Mouse (Mus musculus): Measurements from ENCODE around the gene Gm10112. TPM values are rescaled to one million over a fixed set of nuclear protein-coding genes. Genes with fewer than 3 reads are reported as not detected.

The Gm10112 gene
- not detected in 2 replicates for polyA plus RNA-seq (2015; fragmentation: Nextera tagmentation; extraction: Ambion mirVana)

DNA sequence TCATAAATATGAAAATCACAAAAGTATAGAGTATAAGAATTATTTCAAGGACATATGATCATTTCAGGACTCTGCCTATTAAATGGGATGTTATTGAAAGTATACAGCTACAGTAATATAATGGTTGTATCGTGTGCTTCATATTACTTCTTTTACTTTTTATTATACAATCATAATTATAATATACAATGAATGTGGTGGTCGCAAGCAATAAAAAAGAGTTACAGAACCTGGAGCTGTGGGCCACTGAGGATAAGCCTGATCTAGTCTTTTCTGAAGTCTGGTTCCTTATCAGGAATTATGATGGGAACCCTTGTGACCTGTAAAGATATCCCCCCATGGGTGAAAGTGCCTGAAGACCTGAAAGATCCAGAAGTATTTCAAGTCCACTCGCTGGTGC is at the start of gene Gm10112:
Gene Gm10112 (plus strand): TSS at position 301 of the 400 bp plus-strand sequence.
- Histone ChIP-seq H3K36me3 (ENCODE audit: control insufficient read depth, insufficient read depth) (no peaks in the 10 kb centered on the region), H3K9ac (ENCODE audit: low read depth, low read length) (no peak within 1 kb of the TSS), H3K27me3 (replicated peaks; ENCODE audit: control insufficient read depth, insufficient read depth, low read length) (no peaks in the 10 kb centered on the region), H3K4me2 (replicated peaks; ENCODE audit: low read depth) (no peak within 1 kb of the TSS), H3K4me1 (replicated peaks; ENCODE audit: control insufficient read depth, insufficient read depth, low read length) (no peaks in the 10 kb centered on the region), H3K9me3 (ENCODE audit: control insufficient read depth) (no peaks in the 10 kb centered on the region), H3K27ac (ENCODE audit: low read depth, low read length) (no peak within 1 kb of the TSS), H3K4me3 (ENCODE audit: low read depth, low read length) (no peak within 1 kb of the TSS)
- no peak for TF ChIP-seq CTCF (IDR thresholded peaks at IDR 0.05; ENCODE audit: low read depth)
- WGBS = 80% methylated on average over 3 of the region's 3 CpGs
- ATAC-seq = no peak

DNA sequence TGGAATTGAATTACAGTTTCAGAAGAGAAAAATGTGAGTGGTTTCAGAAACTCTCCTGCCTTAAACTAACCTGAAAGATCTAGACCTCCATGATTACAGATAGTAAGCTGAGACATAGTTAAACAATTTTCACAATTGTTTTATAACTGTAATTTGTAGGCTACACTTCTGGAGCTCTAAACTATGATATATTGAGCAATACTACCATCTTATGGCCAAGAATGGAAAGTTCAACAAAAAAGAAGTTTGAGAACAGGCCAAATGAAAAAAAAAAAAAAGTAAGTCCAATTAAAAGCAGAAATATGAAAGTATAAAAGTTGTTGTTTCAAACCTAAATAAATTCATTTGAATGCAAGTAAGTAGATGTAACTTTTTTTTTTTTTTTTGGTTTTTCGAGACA is 21.4 kb downstream of the Gm10112 start:
- 55% methylated on average over 1 of the region's 1 CpGs for WGBS
- H3K27me3 ChIP-seq (replicated peaks; ENCODE audit: control insufficient read depth, insufficient read depth, low read length) = no peaks in the 10 kb centered on the region
- no peak overlapping the region for H3K9ac ChIP-seq (ENCODE audit: low read depth, low read length)
- TF ChIP-seq CTCF (IDR thresholded peaks at IDR 0.05; ENCODE audit: low read depth) = no peak
- no peaks in the 10 kb centered on the region for H3K4me1 ChIP-seq (replicated peaks; ENCODE audit: control insufficient read depth, insufficient read depth, low read length)
- ATAC-seq = no peak
- no peaks in the 10 kb centered on the region for H3K36me3 ChIP-seq (ENCODE audit: control insufficient read depth, insufficient read depth)
- H3K4me2 ChIP-seq (replicated peaks; ENCODE audit: low read depth) = no peak overlapping the region
- no peak overlapping the region for H3K4me3 ChIP-seq (ENCODE audit: low read depth, low read length)
- no peak overlapping the region for H3K27ac ChIP-seq (ENCODE audit: low read depth, low read length)
- H3K9me3 ChIP-seq (ENCODE audit: control insufficient read depth) = no peaks in the 10 kb centered on the region

DNA sequence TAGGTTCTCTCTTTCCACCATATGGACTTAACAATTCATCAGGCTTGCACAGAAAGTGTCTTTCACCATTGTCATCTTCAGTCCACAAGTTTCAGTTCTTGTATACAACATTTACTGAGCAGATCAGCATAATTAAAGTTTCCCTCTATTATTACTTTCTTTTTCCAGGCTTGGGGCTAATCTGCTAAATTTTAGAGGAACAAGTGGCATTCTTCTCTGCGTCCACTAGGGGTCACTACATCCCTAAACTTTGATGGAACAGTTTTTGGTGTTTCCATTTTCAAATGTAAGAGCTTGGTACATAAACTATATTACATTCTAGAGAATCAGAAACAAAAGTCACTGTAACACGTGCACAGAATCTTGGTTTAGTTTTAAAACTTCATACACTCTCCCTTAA is 28.2 kb downstream of the Gm10112 start:
- H3K4me3 ChIP-seq (ENCODE audit: low read depth, low read length) = no peak overlapping the region
- no peaks in the 10 kb centered on the region for H3K36me3 ChIP-seq (ENCODE audit: control insufficient read depth, insufficient read depth)
- H3K9ac ChIP-seq (ENCODE audit: low read depth, low read length) = no peak overlapping the region
- WGBS = 2% methylated on average over 2 of the region's 2 CpGs
- TF ChIP-seq CTCF (IDR thresholded peaks at IDR 0.05; ENCODE audit: low read depth) = peak; percentile 65
- H3K27ac ChIP-seq (ENCODE audit: low read depth, low read length) = no peak overlapping the region
- H3K9me3 ChIP-seq (ENCODE audit: control insufficient read depth) = no peaks in the 10 kb centered on the region
- no peak overlapping the region for H3K4me2 ChIP-seq (replicated peaks; ENCODE audit: low read depth)
- H3K4me1 ChIP-seq (replicated peaks; ENCODE audit: control insufficient read depth, insufficient read depth, low read length) = no peaks in the 10 kb centered on the region
- no peak for ATAC-seq
- no peaks in the 10 kb centered on the region for H3K27me3 ChIP-seq (replicated peaks; ENCODE audit: control insufficient read depth, insufficient read depth, low read length)

DNA sequence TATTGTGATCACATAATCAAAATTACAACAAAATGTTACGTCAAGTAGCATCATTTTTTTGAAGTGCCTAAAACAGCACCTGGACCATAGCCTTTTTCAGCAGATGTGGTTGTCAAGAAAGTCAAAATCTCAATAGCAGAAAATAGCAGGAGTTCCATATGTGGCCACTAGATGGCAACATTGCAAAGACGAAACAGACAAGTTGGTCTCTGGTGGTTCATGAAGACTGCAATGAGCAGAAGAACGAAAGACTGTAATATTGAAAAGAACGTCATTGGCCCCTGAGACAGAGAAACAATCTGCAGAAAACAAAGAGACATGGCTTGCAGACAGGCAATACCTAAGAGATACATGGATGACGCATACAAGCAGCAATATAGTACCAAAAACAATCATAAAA is 42.1 kb downstream of the Gm10112 start:
- Histone ChIP-seq H3K27me3 (replicated peaks; ENCODE audit: control insufficient read depth, insufficient read depth, low read length) (no peaks in the 10 kb centered on the region), H3K4me3 (ENCODE audit: low read depth, low read length) (no peak overlapping the region), H3K27ac (ENCODE audit: low read depth, low read length) (no peak overlapping the region), H3K4me2 (replicated peaks; ENCODE audit: low read depth) (no peak overlapping the region), H3K9me3 (ENCODE audit: control insufficient read depth) (no peaks in the 10 kb centered on the region), H3K9ac (ENCODE audit: low read depth, low read length) (no peak overlapping the region), H3K4me1 (replicated peaks; ENCODE audit: control insufficient read depth, insufficient read depth, low read length) (no peaks in the 10 kb centered on the region), H3K36me3 (ENCODE audit: control insufficient read depth, insufficient read depth) (no peaks in the 10 kb centered on the region)
- TF ChIP-seq CTCF (IDR thresholded peaks at IDR 0.05; ENCODE audit: low read depth) = peak; percentile 78
- 14% methylated on average over 5 of the region's 5 CpGs for WGBS
- no peak for ATAC-seq

Other genes with a start within 250 kb of the Gm10112 start
- gene Cylc1, start 57.9 kb upstream of the Gm10112 start, polyA plus RNA-seq (2015; fragmentation: Nextera tagmentation; extraction: Ambion mirVana) = not detected in 2 replicates

Data from intestine, postnatal 0 days (tissue).